Mouse (Mus musculus) heart, postnatal 36 days (tissue): Measurements from ENCODE around the gene Gxylt2. TPM values are rescaled to one million over a fixed set of nuclear protein-coding genes. Genes with fewer than 3 reads are reported as not detected.

Source experiments
- DNase-seq, 2 experiments: peaks; one replicate each; pipeline ENCODE4 v3.0.0; 2021 to 2022
- intact Hi-C: fragments of 180-260 bp; cut with DNase I; formaldehyde crosslinking; loops from one replicate; pipeline ENCODE4 v1.15.1; 2025
- total RNA-seq, 2 experiments: library from RNA; stranded (reverse); gene quantifications; 2 replicates each; pipeline ENCODE4 v1.2.3; 2021

Gene Gxylt2
- total RNA-seq = 1 to 10 TPM; 3.1 TPM

GRCm38 (mm10) chr6:100704574-100705365, at the start of gene Gxylt2:
Gene Gxylt2, plus strand, starts transcription at chr6:100704734.
- DNase-seq = peak; percentile 45 to 53
- intact Hi-C loops = loop anchor here (5.0 kb wide), 1 partner anchor 98 kb away; no protein-coding TSS in a partner anchor

GRCm38 (mm10) chr6:100660395-100660794, 44.1 kb upstream of the Gxylt2 start:
- intact Hi-C loops = no loop called here
- DNase-seq = peak; percentile 60 to 63

GRCm38 (mm10) chr6:100662224-100662623, 42.3 kb upstream of the Gxylt2 start:
- intact Hi-C loops = no loop called here
- DNase-seq = no peak

- no peak for DNase-seq
- intact Hi-C loops = no loop called here
Observed at GRCm38 (mm10) chr6:100667644-100668043, 36.9 kb upstream of the Gxylt2 start.

- intact Hi-C loops = no loop called here
Observed at GRCm38 (mm10) chr6:100668858-100669257, 35.7 kb upstream of the Gxylt2 start.

GRCm38 (mm10) chr6:100670370-100670841, 34.1 kb upstream of the Gxylt2 start:
- DNase-seq = peak; percentile 37 to 53
- intact Hi-C loops = loop anchor here (1.0 kb wide), 1 partner anchor 163 kb away; the partner anchor contains the start of gene Ppp4r2

More at GRCm38 (mm10) chr6:100668858-100669257, 35.7 kb upstream of the Gxylt2 start:
- DNase-seq = no peak

- DNase-seq = peak; percentile 86 to 92
- intact Hi-C loops = loop anchor here (1.0 kb wide), 1 partner anchor 162 kb away; the partner anchor contains the start of gene Ppp4r2
Observed at GRCm38 (mm10) chr6:100670880-100671344, 33.6 kb upstream of the Gxylt2 start, which contains the start of gene Shq1. Gene Shq1, minus strand, starts transcription at chr6:100671157.

- no peak for DNase-seq
- intact Hi-C loops = no loop called here
Observed at GRCm38 (mm10) chr6:100671401-100671800, 33.1 kb upstream of the Gxylt2 start.

- intact Hi-C loops = loop anchor here (1.0 kb wide), 1 partner anchor 201 kb away; no protein-coding TSS in a partner anchor
- peak in 1 of 2 experiments; percentile 13 for DNase-seq
Observed at GRCm38 (mm10) chr6:100674974-100675373, 29.6 kb upstream of the Gxylt2 start.

GRCm38 (mm10) chr6:100676461-100676860, 28.1 kb upstream of the Gxylt2 start:
- no peak for DNase-seq
- intact Hi-C loops = no loop called here

- intact Hi-C loops = no loop called here
- DNase-seq = no peak
Observed at GRCm38 (mm10) chr6:100678636-100679035, 25.9 kb upstream of the Gxylt2 start.

GRCm38 (mm10) chr6:100686341-100686740, 18.2 kb upstream of the Gxylt2 start:
- no peak for DNase-seq
- intact Hi-C loops = no loop called here

GRCm38 (mm10) chr6:100699986-100700385, 4.5 kb upstream of the Gxylt2 start:
- intact Hi-C loops = no loop called here
- DNase-seq = no peak

GRCm38 (mm10) chr6:100700774-100701173, 3.8 kb upstream of the Gxylt2 start:
- intact Hi-C loops = no loop called here
- no peak for DNase-seq

- DNase-seq = no peak
- intact Hi-C loops = no loop called here
Observed at GRCm38 (mm10) chr6:100704197-100704573, 349 bp upstream of the Gxylt2 start.

- no peak for DNase-seq
- intact Hi-C loops = loop anchor here (5.0 kb wide), 1 partner anchor 97 kb away; no protein-coding TSS in a partner anchor
Observed at GRCm38 (mm10) chr6:100705366-100705811, 855 bp downstream of the Gxylt2 start.

GRCm38 (mm10) chr6:100706861-100707260, 2.3 kb downstream of the Gxylt2 start:
- intact Hi-C loops = loop anchor here (5.0 kb wide), 1 partner anchor 95 kb away; no protein-coding TSS in a partner anchor

GRCm38 (mm10) chr6:100707557-100707956, 3.0 kb downstream of the Gxylt2 start:
- DNase-seq = peak; percentile 47 to 52
- intact Hi-C loops = loop anchor here (5.0 kb wide), 1 partner anchor 95 kb away; no protein-coding TSS in a partner anchor

More at GRCm38 (mm10) chr6:100706861-100707260, 2.3 kb downstream of the Gxylt2 start:
- DNase-seq = no peak

GRCm38 (mm10) chr6:100708248-100708647, 3.7 kb downstream of the Gxylt2 start:
- intact Hi-C loops = loop anchor here (5.0 kb wide), 1 partner anchor 94 kb away; no protein-coding TSS in a partner anchor

GRCm38 (mm10) chr6:100708996-100709395, 4.5 kb downstream of the Gxylt2 start:
- no peak for DNase-seq
- intact Hi-C loops = loop anchor here (5.0 kb wide), 1 partner anchor 93 kb away; no protein-coding TSS in a partner anchor

More at GRCm38 (mm10) chr6:100708248-100708647, 3.7 kb downstream of the Gxylt2 start:
- no peak for DNase-seq

- DNase-seq = peak; percentile 51 to 56
- intact Hi-C loops = loop anchor here (5.0 kb wide), 1 partner anchor 93 kb away; no protein-coding TSS in a partner anchor
Observed at GRCm38 (mm10) chr6:100709483-100709882, 4.9 kb downstream of the Gxylt2 start.
